Mouse (Mus musculus) myocyte (in vitro differentiated cells): ENCODE measurements around the gene Hormad2.

Experiments
- CEBPB ChIP-seq: IDR thresholded peaks from 2 replicates; pipeline ENCODE4 v1.6.1; 2011; ENCODE audit warnings: mild to moderate bottlenecking, moderate library complexity; ENCODE audit not compliant: poor library complexity, insufficient read depth, severe bottlenecking
- E2F4 ChIP-seq: IDR thresholded peaks from one replicate; pipeline ENCODE4 v1.6.1; 2011; ENCODE audit warnings: mild to moderate bottlenecking, control low read depth, moderate library complexity; ENCODE audit not compliant: insufficient read depth
- TCF12 ChIP-seq: IDR thresholded peaks from one replicate; pipeline ENCODE4 v1.6.1; 2011; ENCODE audit warnings: mild to moderate bottlenecking, control low read depth; ENCODE audit not compliant: poor library complexity, insufficient read depth, severe bottlenecking

DNA sequence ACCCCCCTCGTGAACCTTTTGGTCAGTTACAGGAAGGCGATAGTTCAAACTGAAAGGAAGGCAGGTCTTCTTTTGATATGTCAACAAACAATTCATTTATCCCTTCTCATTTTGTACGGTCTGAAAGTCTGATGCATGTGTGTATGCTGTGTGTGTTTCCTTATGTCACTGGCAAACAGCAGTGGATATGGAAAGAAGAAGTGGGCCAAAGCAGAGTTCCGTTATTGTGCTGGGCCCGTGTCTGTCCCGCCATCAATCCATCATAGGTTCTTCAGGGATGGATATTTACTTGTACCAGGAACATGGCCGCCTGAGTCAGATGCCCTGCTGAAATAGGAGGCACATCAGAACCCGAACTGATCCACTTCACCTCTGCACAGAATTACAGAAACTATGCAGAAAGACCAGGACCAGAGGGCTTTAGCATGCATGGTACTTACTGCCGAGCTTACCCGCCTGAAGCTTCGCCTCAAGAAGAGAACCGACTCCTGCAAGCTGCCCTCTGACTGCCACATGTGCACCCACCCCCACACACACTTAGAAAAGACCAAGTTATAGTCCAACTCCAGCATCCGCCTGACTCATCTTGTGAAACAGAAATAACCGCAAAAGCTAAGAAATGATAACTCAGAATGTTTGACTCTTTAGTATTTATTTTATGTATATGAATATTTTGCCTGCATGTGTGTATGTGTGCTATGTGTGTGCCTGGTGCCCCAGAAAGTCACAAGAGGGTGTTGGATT is 121.5 kb downstream of the Hormad2 start:
- no peak for TF ChIP-seq E2F4
- TF ChIP-seq CEBPB, result no peak
- no peak for TF ChIP-seq TCF12
